Mouse (Mus musculus) stomach, embryonic 15.5 days (tissue): ENCODE results near the gene Zfp276. TPM values are rescaled to one million over a fixed set of nuclear protein-coding genes. Genes with fewer than 3 reads are reported as not detected.

Experiments used
- ATAC-seq: fragments of 200-750 bp; cut with Nextera tagmentation; 2 replicates; pipeline ENCODE4 v1.8.0; 2017; ENCODE audit warnings: low read depth, moderate number of reproducible peaks, moderate TSS enrichment; ENCODE audit not compliant: insufficient read depth, low FRiP score
- H3K27ac ChIP-seq: fragments of 300-500 bp; sonication (generic); 2 replicates; pipeline ENCODE4 v1.5.1; 2015; ENCODE audit warnings: mild to moderate bottlenecking, inconsistent platforms
- H3K27me3 ChIP-seq: fragments of 300-500 bp; sonication (generic); replicated peaks from 2 replicates; pipeline ENCODE4 v1.6.1; 2015; ENCODE audit warnings: inconsistent platforms
- H3K36me3 ChIP-seq: fragments of 300-500 bp; sonication (generic); 2 replicates; pipeline ENCODE4 v1.6.1; 2015; ENCODE audit warnings: inconsistent platforms
- H3K4me1 ChIP-seq: fragments of 300-500 bp; sonication (generic); 2 replicates; pipeline ENCODE4 v1.6.1; 2015; ENCODE audit warnings: inconsistent platforms
- H3K4me2 ChIP-seq: fragments of 300-500 bp; sonication (generic); 2 replicates; pipeline ENCODE4 v1.6.1; 2015; ENCODE audit warnings: mild to moderate bottlenecking, inconsistent platforms
- H3K4me3 ChIP-seq: fragments of 300-500 bp; sonication (generic); replicated peaks from 2 replicates; pipeline ENCODE4 v1.5.1; 2015; ENCODE audit warnings: inconsistent platforms
- H3K9ac ChIP-seq: fragments of 300-500 bp; sonication (generic); 2 replicates; pipeline ENCODE4 v1.6.1; 2015; ENCODE audit warnings: inconsistent platforms
- H3K9me3 ChIP-seq: fragments of 300-500 bp; sonication (generic); 2 replicates; pipeline ENCODE4 v1.6.1; 2016; ENCODE audit warnings: inconsistent platforms
- WGBS: fragments of 180-500 bp; shearing (Covaris S2); methylation state at CpG from one replicate; pipeline ENCODE4 v1.1.7; 2015; 5-methylcytosine and 5-hydroxymethylcytosine counted together
- polyA plus RNA-seq: library from polyadenylated mRNA; unstranded; fragments of >200 nt; fragmentation: Nextera tagmentation; extraction: Ambion mirVana; gene quantifications from 2 replicates; pipeline ENCODE4 v1.2.1, GENCODE M21; 2015

Zfp276 gene
- polyA plus RNA-seq, 1 experiment from 2014 or later = 21.0 TPM

DNA sequence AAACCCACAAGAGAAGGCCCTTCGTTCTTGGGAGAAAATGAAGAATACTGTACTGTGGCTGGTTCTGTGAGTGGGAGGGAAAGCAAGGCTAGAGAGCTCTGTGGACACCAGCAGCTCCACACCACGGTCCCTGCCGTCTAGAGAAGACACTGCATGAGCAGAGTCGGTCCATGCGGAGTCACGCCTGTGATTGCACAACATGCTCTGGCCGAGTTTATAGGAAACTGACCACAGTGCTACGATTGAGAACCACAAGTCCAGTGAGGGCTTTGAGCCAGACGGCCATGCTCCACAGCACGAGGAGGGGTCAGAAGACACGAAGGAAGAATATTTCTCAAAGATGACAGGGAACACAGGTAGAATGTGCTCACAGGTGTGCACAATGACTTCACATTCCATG lies 44.3 kb downstream of the Zfp276 start:
- H3K9me3 ChIP-seq = no peaks in the 10 kb centered on the region
- no peaks in the 10 kb centered on the region for H3K27me3 ChIP-seq
- no peak for ATAC-seq
- H3K36me3 ChIP-seq = peaks cover 7% of the 10 kb centered on the region
- H3K9ac ChIP-seq = no peak overlapping the region
- H3K27ac ChIP-seq = no peak overlapping the region
- H3K4me3 ChIP-seq = no peak overlapping the region
- WGBS = 89% methylated on average over 11 of the region's 11 CpGs
- H3K4me1 ChIP-seq = no peaks in the 10 kb centered on the region
- H3K4me2 ChIP-seq = no peak overlapping the region

DNA sequence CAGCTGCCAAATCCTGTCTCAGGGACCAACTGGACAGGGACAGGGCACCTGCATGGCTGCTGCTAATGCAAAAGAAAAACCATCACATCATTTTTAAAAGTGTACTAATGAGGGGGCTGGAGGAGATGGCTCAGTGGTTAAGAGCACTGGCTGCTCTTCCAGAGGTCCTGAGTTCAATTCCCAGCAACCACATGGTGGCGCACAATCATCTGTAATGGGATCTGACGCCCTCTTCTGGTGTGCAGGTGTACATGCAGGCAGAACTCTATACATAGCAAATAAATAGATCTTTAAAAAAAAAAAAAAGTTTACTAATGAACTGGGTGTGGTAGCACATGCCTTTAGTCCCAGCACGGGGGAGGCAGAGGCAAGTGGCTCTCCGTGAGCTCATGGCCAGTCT lies 54.7 kb downstream of the Zfp276 start:
- Histone ChIP-seq H3K4me3 (no peak overlapping the region), H3K27ac (no peak overlapping the region), H3K4me2 (no peak overlapping the region), H3K36me3 (0 out of 2 replicates have a peak, but pooled peaks cover 4% of the 10 kb centered on the region), H3K9me3 (no peaks in the 10 kb centered on the region), H3K4me1 (no peaks in the 10 kb centered on the region), H3K27me3 (no peaks in the 10 kb centered on the region), H3K9ac (no peak overlapping the region)
- WGBS = 70% methylated on average over 4 of the region's 4 CpGs
- ATAC-seq = no peak

DNA sequence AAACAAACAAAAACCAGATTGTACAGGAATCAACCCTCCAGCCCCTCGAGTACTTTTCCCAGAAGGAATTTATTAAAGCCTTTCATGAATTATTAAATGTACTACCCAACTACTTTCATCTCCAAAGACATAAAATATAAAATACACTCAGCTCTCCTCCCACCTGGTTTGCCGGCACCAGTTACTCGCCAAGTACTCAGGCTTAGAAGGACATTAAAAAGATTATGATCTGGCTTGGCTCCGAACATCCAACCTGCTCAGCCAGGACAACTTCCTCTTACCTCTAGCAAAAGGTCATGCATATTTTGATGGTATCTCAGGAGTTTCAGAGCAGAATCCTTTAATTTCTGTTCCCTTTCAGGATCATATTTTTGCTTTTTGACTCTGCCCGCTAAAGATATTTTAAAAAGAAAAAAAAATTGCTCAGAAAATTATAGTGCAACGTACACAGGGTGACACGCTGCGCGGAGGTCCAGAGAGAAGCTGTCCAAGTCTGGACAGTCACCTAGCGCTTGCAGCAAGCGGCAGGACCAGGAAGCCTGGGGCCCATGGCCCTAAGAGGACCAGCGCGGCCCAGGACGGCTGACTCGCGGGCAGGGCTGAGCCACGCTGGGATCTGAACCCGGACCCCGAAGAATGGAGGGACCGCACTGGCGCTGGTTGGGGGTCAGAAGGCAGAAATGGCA lies 63.9 kb downstream of the Zfp276 start:
- WGBS = 3% methylated on average over 21 of the region's 21 CpGs
- no peaks in the 10 kb centered on the region for H3K36me3 ChIP-seq
- no peaks in the 10 kb centered on the region for H3K27me3 ChIP-seq
- no peak overlapping the region for H3K27ac ChIP-seq
- peak; percentile 79 for ATAC-seq
- H3K4me3 ChIP-seq = peak overlapping the region; percentile 75
- H3K9me3 ChIP-seq = no peaks in the 10 kb centered on the region
- H3K4me1 ChIP-seq = peaks cover 7% of the 10 kb centered on the region; the same call in 1 of the 2 replicates
- H3K4me2 ChIP-seq = peak overlapping the region; percentile 89
- peak overlapping the region; percentile 53 for H3K9ac ChIP-seq

DNA sequence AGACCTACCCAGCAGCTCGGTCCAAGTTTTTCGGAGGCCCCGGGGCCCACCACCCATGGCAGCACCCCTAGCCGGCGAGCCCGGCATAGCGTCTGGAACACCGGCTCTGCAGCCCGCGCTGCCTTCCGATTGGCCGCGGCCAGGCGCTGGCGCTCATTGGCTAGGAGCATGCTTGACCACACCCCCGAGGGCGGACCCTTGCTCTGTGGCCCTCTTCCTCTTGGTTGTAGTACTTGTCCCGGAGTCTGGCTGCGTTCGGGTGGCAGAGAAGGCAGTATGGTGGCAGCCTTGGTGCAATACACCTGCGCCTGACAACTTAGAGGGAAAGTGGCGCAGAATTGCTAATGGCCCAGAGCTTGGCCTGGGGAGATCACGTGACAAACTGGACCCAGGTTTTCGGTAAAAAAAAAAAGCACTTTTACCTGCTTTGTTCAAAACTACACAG lies 64.5 kb downstream of the Zfp276 start, which contains the start of gene Fanca:
Gene Fanca (minus strand): TSS at position 110 of the 445 bp plus-strand sequence.
- WGBS = under 1% methylated on average over 24 of the region's 24 CpGs
- H3K4me3 ChIP-seq = peak within 1 kb of the TSS; percentile 75
- peaks cover 7% of the 10 kb centered on the region; the same call in 1 of the 2 replicates for H3K4me1 ChIP-seq
- no peaks in the 10 kb centered on the region for H3K27me3 ChIP-seq
- peak; percentile 99 for ATAC-seq
- H3K9me3 ChIP-seq = no peaks in the 10 kb centered on the region
- peak within 1 kb of the TSS; percentile 53 for H3K9ac ChIP-seq
- 0 out of 2 replicates have a peak within 1 kb of the TSS, but pooled peaks have one; percentile 27 for H3K27ac ChIP-seq
- H3K4me2 ChIP-seq = peak within 1 kb of the TSS; percentile 89
- no peaks in the 10 kb centered on the region for H3K36me3 ChIP-seq

Other genes starting within 250 kb of the Zfp276 start
- gene Ankrd11, start 211.9 kb upstream of the Zfp276 start, polyA plus RNA-seq = 63.9 and 67.3 TPM in 2 replicates
- gene Spg7, start 191.3 kb upstream of the Zfp276 start, polyA plus RNA-seq = 48.2 and 50.7 TPM in 2 replicates
- gene Rpl13, start 151.8 kb upstream of the Zfp276 start, polyA plus RNA-seq = 1,122 and 1,488 TPM in 2 replicates
- 2.0 and 2.3 TPM in 2 replicates for gene Cpne7, start 136.8 kb upstream of the Zfp276 start, polyA plus RNA-seq
- gene Sult5a1, start 95.9 kb upstream of the Zfp276 start, polyA plus RNA-seq = 14.2 and 15.6 TPM in 2 replicates
- gene Dpep1, start 68.0 kb upstream of the Zfp276 start, polyA plus RNA-seq = 2.0 and 3.9 TPM in 2 replicates
- gene Chmp1a, start 41.4 kb upstream of the Zfp276 start, polyA plus RNA-seq = 135 and 150 TPM in 2 replicates
- gene Spata33, start 41.4 kb upstream of the Zfp276 start, polyA plus RNA-seq = 3.0 and 3.1 TPM in 2 replicates
- gene Cdk10, start 29.4 kb upstream of the Zfp276 start, polyA plus RNA-seq = 28.8 and 30.6 TPM in 2 replicates
- gene Spata2l, start 18.0 kb upstream of the Zfp276 start, polyA plus RNA-seq = 5.0 and 5.8 TPM in 2 replicates
- 20.5 and 22.5 TPM in 2 replicates for gene Vps9d1, start 153 bp downstream of the Zfp276 start, polyA plus RNA-seq
- 20.9 and 22.8 TPM in 2 replicates for gene Fanca, start 64.4 kb downstream of the Zfp276 start, polyA plus RNA-seq
- 5.4 and 5.9 TPM in 2 replicates for gene Spire2, start 78.5 kb downstream of the Zfp276 start, polyA plus RNA-seq
- 159 and 182 TPM in 2 replicates for gene Tcf25, start 119.6 kb downstream of the Zfp276 start, polyA plus RNA-seq
- not detected in 2 replicates for gene Mc1r, start 152.9 kb downstream of the Zfp276 start, polyA plus RNA-seq
- gene Tubb3, start 157.2 kb downstream of the Zfp276 start, polyA plus RNA-seq = 55.7 and 57.1 TPM in 2 replicates
- gene Def8, start 169.3 kb downstream of the Zfp276 start, polyA plus RNA-seq = 24.9 and 28.1 TPM in 2 replicates
- 46.8 and 57.6 TPM in 2 replicates for gene Afg3l1, start 223.7 kb downstream of the Zfp276 start, polyA plus RNA-seq